8 mouse cellular contexts compared by ENCODE assay signal in the genomic region with DNA sequence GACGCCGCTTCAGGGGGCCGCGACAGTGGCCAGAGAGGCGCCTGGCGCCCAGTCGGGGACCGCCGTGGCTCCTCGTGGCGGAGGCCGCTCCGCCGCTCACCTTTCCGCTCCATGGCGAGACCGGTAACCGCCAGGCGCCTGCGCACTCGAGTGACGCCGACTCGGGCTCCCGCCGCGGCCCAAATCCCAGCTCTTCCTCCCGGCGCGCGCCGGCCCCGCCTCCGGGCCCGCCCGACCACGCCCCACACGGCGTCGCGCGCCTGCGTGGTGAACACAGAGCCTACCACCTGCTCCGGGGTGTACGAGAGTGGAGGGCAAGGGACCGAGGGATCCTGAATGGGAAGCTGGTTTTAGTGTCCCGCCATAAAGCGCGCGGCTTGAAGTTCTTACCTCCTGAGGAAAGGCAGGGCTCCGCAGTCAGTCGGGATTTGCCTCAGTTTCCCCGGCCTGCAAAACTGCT. TPM values are rescaled to one million over a fixed set of nuclear protein-coding genes. Genes with fewer than 3 reads are reported as not detected.
A peak's percentile ranks its signal among the peaks of the same experiment; 100 is the strongest.
DNase-seq lines count a peak whose midpoint lies in the region; ATAC-seq and TF ChIP-seq lines count a peak whose summit lies in the region.

Gene Srpk1, minus strand, starts transcription at position 410 of the 460 bp plus-strand sequence.

- H3K4me2 ChIP-seq in forebrain, embryonic 14.5 days (ENCODE audit: low read length), result peak within 1 kb of the TSS; percentile 92
- H3K4me2 ChIP-seq in neural tube, embryonic 15.5 days, result peak within 1 kb of the TSS; percentile 88

- peak; percentile 96 for DNase-seq in forebrain, embryonic 14.5 days (ENCODE audit: low spot score)
- peak; percentile 93 to 95 for DNase-seq in heart, postnatal 14 days
- DNase-seq in layer of hippocampus, adult 11-12 months (ENCODE audit: low spot score), result peak; percentile 89
- DNase-seq in lung, adult 18-20 months, result peak; percentile 91 to 92
- DNase-seq in thymus, adult 18-20 months, result peak; percentile 85 to 86

- no peaks in the 10 kb centered on the region for H3K27me3 ChIP-seq in ES-Bruce4 (ENCODE audit: control insufficient read depth, insufficient read depth, low read length, poor library complexity, severe bottlenecking)
- no peaks in the 10 kb centered on the region for H3K27me3 ChIP-seq in forebrain, embryonic 14.5 days (replicated peaks; ENCODE audit: control insufficient read depth, insufficient read depth, low read length)
- no peaks in the 10 kb centered on the region for H3K27me3 ChIP-seq in neural tube, embryonic 15.5 days (replicated peaks)

- H3K4me3 ChIP-seq in ES-Bruce4 (ENCODE audit: low read depth, low read length), result peak within 1 kb of the TSS; percentile 90
- H3K4me3 ChIP-seq in forebrain, embryonic 14.5 days (ENCODE audit: low read depth, low read length), result peak within 1 kb of the TSS; percentile 95
- peak within 1 kb of the TSS; percentile 99 for H3K4me3 ChIP-seq in neural tube, embryonic 15.5 days (replicated peaks)

- peak; percentile 67 for TF ChIP-seq POLR2A in ES-Bruce4 (IDR thresholded peaks at IDR 0.05; ENCODE audit: insufficient read depth, low read length)

- intact Hi-C loops in heart, postnatal 14 days (cut with DNase I), result no loop called here

- peak within 1 kb of the TSS; percentile 94 for H3K9ac ChIP-seq in ES-Bruce4 (ENCODE audit: low read depth, poor library complexity, severe bottlenecking)
- H3K9ac ChIP-seq in forebrain, embryonic 14.5 days (ENCODE audit: low read length), result peak within 1 kb of the TSS; percentile 96
- peak within 1 kb of the TSS; percentile 98 for H3K9ac ChIP-seq in neural tube, embryonic 15.5 days (replicated peaks)

- TF ChIP-seq EP300 in ES-Bruce4 (IDR thresholded peaks at IDR 0.05; ENCODE audit: insufficient read depth, low read depth, low read length), result no peak

- H3K36me3 ChIP-seq in ES-Bruce4 (ENCODE audit: control insufficient read depth, insufficient read depth, low read length, poor library complexity, severe bottlenecking), result peaks cover 10% of the 10 kb centered on the region
- peaks cover 19% of the 10 kb centered on the region for H3K36me3 ChIP-seq in forebrain, embryonic 14.5 days (ENCODE audit: control insufficient read depth, insufficient read depth, low read length)
- peaks cover 12% of the 10 kb centered on the region for H3K36me3 ChIP-seq in neural tube, embryonic 15.5 days

- H3K27ac ChIP-seq in ES-Bruce4 (ENCODE audit: insufficient read depth, low read length), result peak within 1 kb of the TSS; percentile 54
- H3K27ac ChIP-seq in forebrain, embryonic 14.5 days (ENCODE audit: low read depth, low read length), result peak within 1 kb of the TSS; percentile 87
- peak within 1 kb of the TSS; percentile 94 for H3K27ac ChIP-seq in neural tube, embryonic 15.5 days (replicated peaks)

- no peaks in the 10 kb centered on the region for H3K9me3 ChIP-seq in ES-Bruce4 (replicated peaks; ENCODE audit: control insufficient read depth, insufficient read depth, low read length, poor library complexity, severe bottlenecking)
- no peaks in the 10 kb centered on the region for H3K9me3 ChIP-seq in forebrain, embryonic 14.5 days (replicated peaks; ENCODE audit: control insufficient read depth, low read length)
- no peaks in the 10 kb centered on the region for H3K9me3 ChIP-seq in neural tube, embryonic 15.5 days (replicated peaks)

- TF ChIP-seq CTCF in ES-Bruce4 (IDR thresholded peaks at IDR 0.05; ENCODE audit: low read depth, low read length), result no peak

- under 1% methylated on average over 41 of the region's 53 CpGs for WGBS in forebrain, embryonic 14.5 days
- WGBS in neural tube, embryonic 15.5 days, result under 1% methylated on average over 47 of the region's 53 CpGs

- H3K4me1 ChIP-seq in ES-Bruce4 (ENCODE audit: control insufficient read depth, insufficient read depth, low read length), result no peaks in the 10 kb centered on the region
- peaks cover 20% of the 10 kb centered on the region for H3K4me1 ChIP-seq in forebrain, embryonic 14.5 days (ENCODE audit: control insufficient read depth, insufficient read depth, low read length)
- H3K4me1 ChIP-seq in neural tube, embryonic 15.5 days, result peaks cover 37% of the 10 kb centered on the region

- peak; percentile 96 for ATAC-seq in cerebellum, adult (ENCODE audit: insufficient number of reproducible peaks, low FRiP score, low TSS enrichment)
- peak; percentile 97 for ATAC-seq in forebrain, embryonic 14.5 days
- ATAC-seq in neural tube, embryonic 15.5 days (ENCODE audit: low FRiP score), result peak; percentile 97

RNA-seq across cellular contexts. Expression of gene Srpk1, which starts in this region (rescaled TPM):
- polyA plus RNA-seq in ES-Bruce4 (2011; ENCODE audit: insufficient read depth, insufficient read length, low read depth, missing spikeins), result 244 and 277 TPM in 2 replicates
- 126 and 142 TPM in 2 replicates for polyA plus RNA-seq in forebrain, embryonic 14.5 days (2014; fragmentation: Nextera tagmentation; extraction: Ambion mirVana)
- 10 to 100 TPM; 34.9 to 35.2 TPM for total RNA-seq in heart, postnatal 14 days (2021)
- polyA plus RNA-seq in neural tube, embryonic 15.5 days (2015; fragmentation: Nextera tagmentation; extraction: Ambion mirVana), result 85.4 and 90.7 TPM in 2 replicates

Comparison
In these comparisons a context has a peak if more than half of its experiments do, and no peak if none do; other contexts are left out.
1. Peak in every context shown above with its lines: DNase-seq, ATAC-seq, H3K4me3 ChIP-seq and H3K27ac ChIP-seq.